Mouse (Mus musculus): ENCODE data around the gene Obscn. TPM values are rescaled to one million over a fixed set of nuclear protein-coding genes. Genes with fewer than 3 reads are reported as not detected.
"Not testable (repeated sequence)": the region's sequence is repeated elsewhere in the genome, so short reads cannot be mapped to it uniquely, and the experiment has no call there.

Gene Obscn
- polyA plus RNA-seq, 1 experiment from 2014 or later: 0.75 TPM

- H3K4me3 ChIP-seq (ENCODE audit: low read depth, low read length): peak overlapping the region; percentile 59; the same call in 1 of the 2 replicates
These were observed 178.8 kb downstream of the Obscn start for GRCm38 (mm10) chr11:58957226-58957914.

GRCm38 (mm10) chr11:58955868-58956257, 180.3 kb downstream of the Obscn start:
- Histone ChIP-seq H3K9me3 (ENCODE audit: control insufficient read depth, low read depth, low read length) (no peaks in the 10 kb centered on the region), H3K27me3 (ENCODE audit: control insufficient read depth, insufficient read depth, low read length) (no peaks in the 10 kb centered on the region), H3K4me3 (ENCODE audit: low read depth, low read length) (peak overlapping the region; percentile 59), H3K9ac (replicated peaks; ENCODE audit: low read depth, low read length) (peak overlapping the region; percentile 94), H3K27ac (ENCODE audit: low read length) (peak overlapping the region; percentile 97; the same call in 1 of the 2 replicates), H3K4me2 (replicated peaks; ENCODE audit: low read depth, low read length) (peak overlapping the region; percentile 57), H3K4me1 (ENCODE audit: control insufficient read depth, insufficient read depth, low read length) (peaks cover 18% of the 10 kb centered on the region), H3K36me3 (ENCODE audit: control insufficient read depth, insufficient read depth, low read length) (peaks cover 4% of the 10 kb centered on the region)
- no peak for ATAC-seq (ENCODE audit: insufficient number of reproducible peaks, insufficient read depth, low FRiP score, low read depth)
- 10% methylated on average over 8 of the region's 8 CpGs for WGBS

More at GRCm38 (mm10) chr11:58957226-58957914, 178.8 kb downstream of the Obscn start:
- Histone ChIP-seq H3K27me3 (ENCODE audit: control insufficient read depth, insufficient read depth, low read length) (0 out of 2 replicates have a peak, but pooled peaks cover 3% of the 10 kb centered on the region), H3K4me1 (ENCODE audit: control insufficient read depth, insufficient read depth, low read length) (peaks cover 18% of the 10 kb centered on the region), H3K4me2 (replicated peaks; ENCODE audit: low read depth, low read length) (peak overlapping the region; percentile 57), H3K9me3 (ENCODE audit: control insufficient read depth, low read depth, low read length) (peaks cover 4% of the 10 kb centered on the region; the same call in 1 of the 2 replicates), H3K27ac (ENCODE audit: low read length) (no peak overlapping the region), H3K36me3 (ENCODE audit: control insufficient read depth, insufficient read depth, low read length) (peaks cover 4% of the 10 kb centered on the region), H3K9ac (replicated peaks; ENCODE audit: low read depth, low read length) (no peak overlapping the region)
- 89% methylated on average over 5 of the region's 5 CpGs for WGBS
- no peak for ATAC-seq (ENCODE audit: insufficient number of reproducible peaks, insufficient read depth, low FRiP score, low read depth)

GRCm38 (mm10) chr11:58955143-58955867, 180.9 kb downstream of the Obscn start:
- Histone ChIP-seq H3K4me2 (replicated peaks; ENCODE audit: low read depth, low read length) (peak overlapping the region; percentile 57), H3K9me3 (ENCODE audit: control insufficient read depth, low read depth, low read length) (no peaks in the 10 kb centered on the region), H3K4me1 (ENCODE audit: control insufficient read depth, insufficient read depth, low read length) (peaks cover 18% of the 10 kb centered on the region), H3K4me3 (ENCODE audit: low read depth, low read length) (peak overlapping the region; percentile 59), H3K36me3 (ENCODE audit: control insufficient read depth, insufficient read depth, low read length) (peaks cover 4% of the 10 kb centered on the region), H3K27me3 (ENCODE audit: control insufficient read depth, insufficient read depth, low read length) (no peaks in the 10 kb centered on the region), H3K9ac (replicated peaks; ENCODE audit: low read depth, low read length) (peak overlapping the region; percentile 94), H3K27ac (ENCODE audit: low read length) (peak overlapping the region; percentile 97)
- peak; percentile 5; the same call in 1 of the 2 replicates for ATAC-seq (ENCODE audit: insufficient number of reproducible peaks, insufficient read depth, low FRiP score, low read depth)
- under 1% methylated on average over 20 of the region's 20 CpGs for WGBS

GRCm38 (mm10) chr11:58954420-58955142, 181.6 kb downstream of the Obscn start, which contains the start of the genes Hist3h2a and Trim17:
Hist3h2a (plus strand) TSS chr11:58954685.
Trim17 (plus strand) TSS chr11:58954685.
- Histone ChIP-seq H3K36me3 (ENCODE audit: control insufficient read depth, insufficient read depth, low read length) (peaks cover 4% of the 10 kb centered on the region), H3K9me3 (ENCODE audit: control insufficient read depth, low read depth, low read length) (no peaks in the 10 kb centered on the region), H3K4me2 (replicated peaks; ENCODE audit: low read depth, low read length) (peak within 1 kb of the TSS; percentile 93), H3K9ac (replicated peaks; ENCODE audit: low read depth, low read length) (peak within 1 kb of the TSS; percentile 94), H3K4me3 (ENCODE audit: low read depth, low read length) (peak within 1 kb of the TSS; percentile 59), H3K27me3 (ENCODE audit: control insufficient read depth, insufficient read depth, low read length) (no peaks in the 10 kb centered on the region), H3K4me1 (ENCODE audit: control insufficient read depth, insufficient read depth, low read length) (peaks cover 16% of the 10 kb centered on the region), H3K27ac (ENCODE audit: low read length) (peak within 1 kb of the TSS; percentile 97)
- ATAC-seq (ENCODE audit: insufficient number of reproducible peaks, insufficient read depth, low FRiP score, low read depth): peak; percentile 93
- under 1% methylated on average over 49 of the region's 49 CpGs for WGBS

GRCm38 (mm10) chr11:58954170-58954419, 182.1 kb downstream of the Obscn start:
- not testable (repeated sequence) for ATAC-seq (ENCODE audit: insufficient number of reproducible peaks, insufficient read depth, low FRiP score, low read depth); H3K27me3 ChIP-seq (ENCODE audit: control insufficient read depth, insufficient read depth, low read length); H3K36me3 ChIP-seq (ENCODE audit: control insufficient read depth, insufficient read depth, low read length); H3K9me3 ChIP-seq (ENCODE audit: control insufficient read depth, low read depth, low read length)
- Histone ChIP-seq H3K4me1 (ENCODE audit: control insufficient read depth, insufficient read depth, low read length) (peaks cover 11% of the 10 kb centered on the region), H3K27ac (ENCODE audit: low read length) (peak overlapping the region; percentile 97), H3K9ac (replicated peaks; ENCODE audit: low read depth, low read length) (peak overlapping the region; percentile 60; the same call in 1 of the 2 replicates), H3K4me2 (replicated peaks; ENCODE audit: low read depth, low read length) (peak overlapping the region; percentile 93), H3K4me3 (ENCODE audit: low read depth, low read length) (peak overlapping the region; percentile 59)
- WGBS: 0% methylated on average over 14 of the region's 17 CpGs

- H3K36me3 ChIP-seq (ENCODE audit: control insufficient read depth, insufficient read depth, low read length): peaks cover 4% of the 10 kb centered on the region
- peak overlapping the region; percentile 59 for H3K4me3 ChIP-seq (ENCODE audit: low read depth, low read length)
- under 1% methylated on average over 33 of the region's 33 CpGs for WGBS
- H3K9ac ChIP-seq (replicated peaks; ENCODE audit: low read depth, low read length): peak overlapping the region; percentile 60
- peaks cover 11% of the 10 kb centered on the region for H3K4me1 ChIP-seq (ENCODE audit: control insufficient read depth, insufficient read depth, low read length)
- ATAC-seq (ENCODE audit: insufficient number of reproducible peaks, insufficient read depth, low FRiP score, low read depth): peak; percentile 8; the same call in 1 of the 2 replicates
- H3K27me3 ChIP-seq (ENCODE audit: control insufficient read depth, insufficient read depth, low read length): no peaks in the 10 kb centered on the region
- peak overlapping the region; percentile 93 for H3K4me2 ChIP-seq (replicated peaks; ENCODE audit: low read depth, low read length)
- peak overlapping the region; percentile 97 for H3K27ac ChIP-seq (ENCODE audit: low read length)
- no peaks in the 10 kb centered on the region for H3K9me3 ChIP-seq (ENCODE audit: control insufficient read depth, low read depth, low read length)
These were observed 182.6 kb downstream of the Obscn start for GRCm38 (mm10) chr11:58953351-58954169.

- H3K4me1 ChIP-seq (ENCODE audit: control insufficient read depth, insufficient read depth, low read length): peaks cover 3% of the 10 kb centered on the region; the same call in 1 of the 2 replicates
- H3K9me3 ChIP-seq (ENCODE audit: control insufficient read depth, low read depth, low read length): no peaks in the 10 kb centered on the region
- no peak overlapping the region for H3K4me3 ChIP-seq (ENCODE audit: low read depth, low read length)
- no peaks in the 10 kb centered on the region for H3K27me3 ChIP-seq (ENCODE audit: control insufficient read depth, insufficient read depth, low read length)
- H3K4me2 ChIP-seq (replicated peaks; ENCODE audit: low read depth, low read length): no peak overlapping the region
- no peak overlapping the region for H3K27ac ChIP-seq (ENCODE audit: low read length)
- H3K36me3 ChIP-seq (ENCODE audit: control insufficient read depth, insufficient read depth, low read length): no peaks in the 10 kb centered on the region; the same call in 1 of the 2 replicates
- WGBS: 66% methylated on average over 5 of the region's 5 CpGs
- no peak for ATAC-seq (ENCODE audit: insufficient number of reproducible peaks, insufficient read depth, low FRiP score, low read depth)
- no peak overlapping the region for H3K9ac ChIP-seq (replicated peaks; ENCODE audit: low read depth, low read length)
These were observed 185.0 kb downstream of the Obscn start for GRCm38 (mm10) chr11:58951210-58951609.

Data from stomach, embryonic 14.5 days (tissue).